13 mouse cellular contexts compared by ENCODE assay signal in genomic region chr16:35165788-35166187, GRCm38 (mm10). TPM values are rescaled to one million over a fixed set of nuclear protein-coding genes. Genes with fewer than 3 reads are reported as not detected.
A peak's percentile ranks its signal among the peaks of the same experiment; 100 is the strongest.
DNase-seq lines count a peak whose midpoint lies in the region; ATAC-seq lines count a peak whose summit lies in the region.
"Had no signal": no experiment of that assay in that cellular context is flagged by ENCODE, and none has a peak within 500 bp of the region (broad histone marks: within the 10 kb centered on the region; RNA-seq: fewer than 3 reads in every experiment).

No protein-coding gene starts in this region.

- 90% methylated on average over 3 of the region's 3 CpGs for WGBS in kidney, embryonic 14.5 days

- no peak overlapping the region for H3K27ac ChIP-seq in kidney, embryonic 14.5 days (ENCODE audit: low read depth, low read length)
- H3K27ac ChIP-seq: limb, embryonic 15.5 days had no signal

- H3K9ac ChIP-seq in kidney, embryonic 14.5 days (ENCODE audit: low read depth, low read length) = no peak overlapping the region
- H3K9ac ChIP-seq: limb, embryonic 15.5 days had no signal

- H3K36me3 ChIP-seq in kidney, embryonic 14.5 days (ENCODE audit: control insufficient read depth, insufficient read depth, low read length) = no peaks in the 10 kb centered on the region
- H3K36me3 ChIP-seq: limb, embryonic 15.5 days had no signal

- no peaks in the 10 kb centered on the region for H3K9me3 ChIP-seq in kidney, embryonic 14.5 days (ENCODE audit: control insufficient read depth, low read length)
- H3K9me3 ChIP-seq: limb, embryonic 15.5 days; megakaryocyte, embryonic 14.5 days had no signal

- no peak overlapping the region for H3K4me3 ChIP-seq in kidney, embryonic 14.5 days (ENCODE audit: low read length)
- H3K4me3 ChIP-seq: limb, embryonic 15.5 days; megakaryocyte, embryonic 14.5 days had no signal

- intact Hi-C loops in left cerebral cortex, postnatal 4 days (cut with DNase I) = no loop called here

- H3K4me1 ChIP-seq in kidney, embryonic 14.5 days (ENCODE audit: control insufficient read depth, insufficient read depth, low read length) = no peaks in the 10 kb centered on the region

- ATAC-seq in frontal cortex, adult (ENCODE audit: low TSS enrichment) = peak; percentile 31
- peak; percentile 54 for ATAC-seq in cerebellum, adult (ENCODE audit: insufficient number of reproducible peaks, low FRiP score, low TSS enrichment)
- no peak for ATAC-seq in kidney, embryonic 14.5 days (ENCODE audit: low FRiP score, low TSS enrichment)

- DNase-seq in frontal cortex, postnatal 14 days (ENCODE audit: low spot score in 2 of 2) = no peak
- peak; percentile 78 for DNase-seq in left cerebral cortex, postnatal 4 days
- no peak for DNase-seq in left cerebral cortex, adult 9 months (ENCODE audit: low spot score in 2 of 2)
- peak; percentile 83 to 84 for DNase-seq in cerebellum, postnatal 14 days
- DNase-seq in testis, postnatal 10 days (ENCODE audit: low spot score) = no peak
- DNase-seq: heart, adult 18-20 months; kidney, postnatal 25 days had no signal

- H3K4me2 ChIP-seq in kidney, embryonic 14.5 days (replicated peaks; ENCODE audit: low read depth, low read length) = no peak overlapping the region
- H3K4me2 ChIP-seq: limb, embryonic 15.5 days had no signal

- H3K27me3 ChIP-seq in kidney, embryonic 14.5 days (ENCODE audit: control insufficient read depth, insufficient read depth, low read length) = peaks cover 3% of the 10 kb centered on the region; the same call in 1 of the 2 replicates
- H3K27me3 ChIP-seq: limb, embryonic 15.5 days had no signal

RNA-seq across cellular contexts. Expression of gene Adcy5, which starts 11.1 kb away (rescaled TPM):
- total RNA-seq in left cerebral cortex, postnatal 4 days (2021) = 10 to 100 TPM; 82.1 to 83.3 TPM
- polyA plus RNA-seq in kidney, embryonic 14.5 days (2014; fragmentation: Nextera tagmentation; extraction: Ambion mirVana) = 0.34 and 0.42 TPM in 2 replicates
- total RNA-seq: monocyte, adult 5-6 weeks had no signal

Comparison
In these comparisons a context has a peak if more than half of its experiments do, and no peak if none do; other contexts are left out.
1. DNase-seq: peak in left cerebral cortex, postnatal 4 days (single experiment) and cerebellum, postnatal 14 days (2 of 2); none in frontal cortex, postnatal 14 days (0 of 2), left cerebral cortex, adult 9 months (0 of 2) and testis, postnatal 10 days (single experiment).